Mouse (Mus musculus): ENCODE results near the gene Sema6d.

GRCm38 (mm10) chr2:124627664-124628063, 537.9 kb downstream of the Sema6d start:
- no peak for TF ChIP-seq POLR2A (IDR thresholded peaks at IDR 0.05; ENCODE audit: borderline replicate concordance, control insufficient read depth, low read depth, low read length)
- no peak for TF ChIP-seq CTCF (IDR thresholded peaks at IDR 0.05; ENCODE audit: control insufficient read depth, insufficient read depth, low read length)
